Mouse (Mus musculus) cerebellum, adult 2 months (tissue): ENCODE results near the gene Ldah.

Source experiments
- CTCF ChIP-seq: fragments of 200-500 bp; IDR thresholded peaks from 2 replicates; pipeline ENCODE4 v1.5.1; 2011; ENCODE audit warnings: low read depth, mild to moderate bottlenecking, control low read depth, low read length, moderate library complexity, borderline replicate concordance; ENCODE audit not compliant: insufficient read depth
- POLR2A ChIP-seq: fragments of 200-500 bp; IDR thresholded peaks from 2 replicates; pipeline ENCODE4 v1.6.1; 2011; ENCODE audit warnings: low read length, control low read depth, borderline replicate concordance; ENCODE audit not compliant: insufficient read depth

GRCm38 (mm10) chr12:8305258-8305657, 97.4 kb downstream of the Ldah start:
- TF ChIP-seq CTCF (no peak), POLR2A (no peak)
